Mouse (Mus musculus) bone marrow macrophage, adult 2 months (primary cell): ENCODE results near the gene Rab11fip3. TPM values are rescaled to one million over a fixed set of nuclear protein-coding genes. Genes with fewer than 3 reads are reported as not detected.
A peak's percentile ranks its signal among the peaks of the same experiment; 100 is the strongest.

ENCODE experiments used
- H3K27ac ChIP-seq: 2 replicates; pipeline ENCODE4 v1.5.1; 2012; ENCODE audit warnings: low read depth, low read length; ENCODE audit not compliant: insufficient read depth
- H3K4me1 ChIP-seq: 2 replicates; pipeline ENCODE4 v1.6.1; 2012; ENCODE audit warnings: low read length; ENCODE audit not compliant: control insufficient read depth, insufficient read depth
- H3K4me3 ChIP-seq: 2 replicates; pipeline ENCODE4 v1.5.1; 2012; ENCODE audit warnings: mild to moderate bottlenecking, low read length, moderate library complexity; ENCODE audit not compliant: insufficient read depth
- CTCF ChIP-seq: IDR thresholded peaks from 2 replicates; pipeline ENCODE4 v1.5.1; 2012; ENCODE audit warnings: low read depth, mild to moderate bottlenecking, low read length, moderate library complexity
- POLR2A ChIP-seq: IDR thresholded peaks from 2 replicates; pipeline ENCODE4 v1.6.1; 2012; ENCODE audit warnings: mild to moderate bottlenecking, low read depth, low read length, borderline replicate concordance
- polyA plus RNA-seq: library from polyadenylated mRNA; stranded (reverse); fragments of >200 nt; gene quantifications from 2 replicates; pipeline ENCODE4 v1.2.4, GENCODE M21; 2012; ENCODE audit not compliant: missing spikeins, insufficient read depth, insufficient read length

The Rab11fip3 gene
- polyA plus RNA-seq, 1 experiment, result 8.3 TPM

DNA sequence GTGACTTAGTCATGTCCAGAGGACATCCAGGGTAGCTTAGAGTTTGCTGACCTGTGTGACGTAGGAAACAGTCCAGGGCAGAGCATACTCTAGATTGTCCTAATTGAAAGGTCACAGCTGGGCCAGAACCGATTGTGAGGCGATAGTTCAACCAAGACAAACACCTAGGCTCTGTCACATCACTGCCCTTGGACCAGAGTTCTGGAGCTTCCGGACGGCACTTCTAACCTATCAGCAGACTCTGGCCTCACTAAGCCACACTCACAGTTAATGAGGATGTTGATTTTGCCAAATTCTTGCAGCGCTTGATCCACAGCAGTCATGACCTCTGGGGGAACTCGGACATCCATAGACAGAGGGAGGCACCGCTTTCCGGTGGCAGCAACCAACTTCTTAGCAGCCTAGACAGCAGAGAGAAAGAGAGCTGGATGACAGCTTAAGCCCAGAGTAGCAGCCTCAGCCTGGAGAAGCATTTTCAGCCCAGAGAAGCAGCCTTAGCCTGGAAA lies 17.8 kb upstream of the Rab11fip3 start:
- H3K4me3 ChIP-seq, result no peak overlapping the region

DNA sequence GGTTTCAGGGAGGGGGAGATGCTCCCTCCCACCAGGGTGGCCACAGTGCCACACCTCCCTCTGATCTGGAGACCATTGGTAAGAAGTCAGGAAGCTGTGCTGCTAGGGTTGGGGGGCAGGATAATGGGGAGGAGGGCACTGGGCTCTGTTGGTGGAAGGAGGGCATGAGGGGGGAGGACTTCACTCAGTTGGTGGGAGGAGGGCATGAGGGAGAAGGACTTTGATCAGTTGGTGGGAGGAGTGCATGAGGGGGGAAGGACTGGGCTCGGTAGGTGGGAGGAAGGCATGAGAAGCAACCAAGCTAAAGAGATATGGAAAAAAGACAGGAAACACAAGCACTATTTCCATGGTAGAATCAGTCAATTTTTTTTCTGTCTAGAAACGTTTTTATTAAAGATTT lies 11.5 kb upstream of the Rab11fip3 start:
- TF ChIP-seq POLR2A (no peak), CTCF (no peak)
- Histone ChIP-seq H3K4me3 (no peak overlapping the region), H3K27ac (no peak overlapping the region), H3K4me1 (no peaks in the 10 kb centered on the region)

More for the DNA sequence above, 17.8 kb upstream of the Rab11fip3 start:
- Histone ChIP-seq H3K4me1 (no peaks in the 10 kb centered on the region), H3K27ac (no peak overlapping the region)
- TF ChIP-seq POLR2A (no peak), CTCF (no peak)

DNA sequence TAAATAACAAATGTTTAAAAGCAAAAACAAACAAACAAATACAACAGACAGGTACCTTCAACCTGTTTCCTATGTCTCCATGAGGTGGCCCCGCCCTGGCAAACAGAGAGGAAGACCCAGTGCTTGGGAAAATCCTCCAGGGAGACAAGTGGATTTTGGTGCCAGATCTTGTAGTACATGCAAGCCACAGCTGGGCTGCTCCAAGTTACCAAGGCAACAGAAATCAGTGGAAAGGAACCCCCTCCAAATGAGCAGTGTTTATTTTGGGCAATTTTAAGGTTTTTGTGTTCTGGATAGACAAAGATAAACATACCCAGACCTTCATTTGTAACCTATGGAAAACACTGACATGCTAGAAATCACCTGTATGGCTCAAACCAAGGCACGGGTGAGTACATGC lies 9.5 kb upstream of the Rab11fip3 start:
- TF ChIP-seq POLR2A, result no peak
- TF ChIP-seq CTCF, result no peak
- H3K4me1 ChIP-seq, result no peaks in the 10 kb centered on the region
- no peak overlapping the region for H3K4me3 ChIP-seq
- H3K27ac ChIP-seq, result no peak overlapping the region

DNA sequence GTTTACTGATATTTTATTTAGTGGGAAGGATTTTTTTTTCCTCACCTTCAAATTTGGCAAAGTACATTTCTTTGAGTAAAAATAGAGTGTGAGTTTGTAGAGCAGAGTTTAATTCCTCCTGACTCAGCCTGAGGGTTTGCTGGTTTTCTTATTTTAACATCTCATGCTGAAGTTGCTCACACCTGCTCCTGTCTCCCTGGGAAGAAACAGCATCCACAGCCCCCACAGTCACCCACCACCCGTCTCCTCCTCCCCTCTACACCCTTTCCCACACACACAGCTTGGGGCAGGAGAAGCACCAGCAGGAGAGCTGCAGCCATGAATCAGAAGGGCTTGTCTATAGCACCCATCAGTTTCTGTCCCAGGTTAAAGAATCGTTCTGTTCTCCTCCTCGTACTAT lies 5.9 kb upstream of the Rab11fip3 start:
- no peaks in the 10 kb centered on the region for H3K4me1 ChIP-seq
- no peak overlapping the region for H3K4me3 ChIP-seq
- no peak for TF ChIP-seq POLR2A
- TF ChIP-seq CTCF, result no peak
- H3K27ac ChIP-seq, result no peak overlapping the region

DNA sequence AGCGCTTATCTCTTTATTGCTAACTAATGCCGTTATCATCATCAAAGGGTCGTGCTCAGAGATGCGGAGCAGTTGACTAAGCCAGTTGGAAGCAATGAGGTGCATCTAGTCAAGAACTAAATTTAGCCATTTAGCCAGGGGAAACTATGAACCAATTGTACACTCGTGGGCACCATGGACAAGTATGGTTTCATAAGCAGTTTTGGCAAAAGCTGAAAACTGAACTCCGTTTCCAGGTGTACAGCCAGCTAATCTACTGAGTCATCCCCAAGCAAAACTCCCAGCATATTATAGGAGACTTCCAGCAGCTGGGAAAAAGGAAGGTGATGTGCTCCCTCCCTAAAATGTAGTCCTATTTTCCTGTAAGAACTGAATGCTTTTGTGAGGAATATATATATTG lies 781 bp upstream of the Rab11fip3 start:
- peak overlapping the region; percentile 87; the same call in 1 of the 2 replicates for H3K4me3 ChIP-seq
- H3K27ac ChIP-seq, result no peak overlapping the region
- TF ChIP-seq POLR2A (no peak), CTCF (no peak)
- peaks cover 17% of the 10 kb centered on the region for H3K4me1 ChIP-seq

DNA sequence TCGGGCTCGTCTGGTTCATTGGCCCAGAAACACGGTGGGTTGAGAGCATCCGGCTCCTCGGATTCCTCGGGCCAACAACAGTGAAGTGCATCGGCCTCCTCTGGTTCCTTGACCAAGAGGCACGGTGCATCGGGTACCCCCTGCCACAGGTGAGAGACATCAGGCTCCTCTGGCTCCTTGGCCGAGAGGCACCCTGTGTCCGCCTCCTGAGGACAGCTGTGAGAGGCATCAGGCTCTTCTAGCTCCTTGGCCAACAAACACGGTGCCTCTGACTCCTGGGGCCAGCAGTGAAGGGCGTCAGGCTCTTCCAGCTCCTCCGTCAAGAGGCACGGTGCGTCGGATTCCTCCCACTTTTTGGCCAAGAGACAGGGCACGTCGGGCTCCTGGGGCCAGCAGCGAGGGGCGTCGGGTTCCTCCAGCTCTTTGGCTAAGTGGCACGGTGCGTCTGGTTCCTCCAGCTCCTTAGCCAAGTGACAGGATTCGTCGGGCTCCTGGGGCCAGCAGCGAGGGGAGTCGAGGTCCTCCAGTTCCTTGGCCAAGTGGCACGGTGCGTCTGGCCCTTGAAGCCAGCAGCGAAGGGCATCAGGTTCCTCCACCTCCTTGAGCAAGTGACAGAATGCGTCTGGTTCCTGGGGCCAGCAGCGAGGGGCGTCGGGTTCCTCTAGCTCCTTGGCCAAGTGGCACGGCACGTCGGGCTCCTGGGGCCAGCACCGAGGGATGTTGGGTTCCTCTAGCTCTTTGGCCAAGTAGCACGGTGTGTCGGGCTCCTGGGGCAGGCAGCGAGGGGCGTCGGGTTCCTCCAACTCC lies 1.1 kb downstream of the Rab11fip3 start:
- TF ChIP-seq CTCF, result no peak
- TF ChIP-seq POLR2A, result no peak
- Histone ChIP-seq H3K4me3 (peak overlapping the region; percentile 87), H3K27ac (no peak overlapping the region), H3K4me1 (peaks cover 17% of the 10 kb centered on the region)

DNA sequence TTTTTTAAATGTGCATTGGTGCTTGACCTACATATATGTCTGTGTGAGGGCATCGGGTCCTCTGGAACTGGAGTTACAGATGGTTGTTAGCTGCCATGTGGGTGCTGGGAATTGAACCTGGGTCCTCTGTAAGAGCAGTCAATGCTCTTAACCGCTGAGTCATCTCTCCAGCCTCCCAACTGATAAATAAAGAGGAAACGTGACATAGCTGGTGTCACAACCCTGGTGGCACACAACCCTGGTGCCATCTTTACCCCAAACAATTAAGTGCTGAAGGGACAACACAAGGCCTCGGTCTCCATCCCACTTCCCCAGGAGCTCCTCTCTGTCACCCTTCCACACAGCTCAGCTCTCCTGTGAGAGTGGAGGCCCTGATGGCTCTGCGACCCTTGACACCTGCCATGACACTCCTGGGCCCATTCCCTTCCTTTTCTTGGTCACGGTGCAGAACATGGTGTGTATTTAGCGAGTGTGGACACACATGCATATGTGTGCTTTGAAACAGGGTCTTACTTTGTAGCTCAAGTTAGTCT lies 2.8 kb downstream of the Rab11fip3 start:
- H3K4me3 ChIP-seq, result no peak overlapping the region
- peaks cover 17% of the 10 kb centered on the region for H3K4me1 ChIP-seq
- H3K27ac ChIP-seq, result no peak overlapping the region
- TF ChIP-seq CTCF (no peak), POLR2A (no peak)

DNA sequence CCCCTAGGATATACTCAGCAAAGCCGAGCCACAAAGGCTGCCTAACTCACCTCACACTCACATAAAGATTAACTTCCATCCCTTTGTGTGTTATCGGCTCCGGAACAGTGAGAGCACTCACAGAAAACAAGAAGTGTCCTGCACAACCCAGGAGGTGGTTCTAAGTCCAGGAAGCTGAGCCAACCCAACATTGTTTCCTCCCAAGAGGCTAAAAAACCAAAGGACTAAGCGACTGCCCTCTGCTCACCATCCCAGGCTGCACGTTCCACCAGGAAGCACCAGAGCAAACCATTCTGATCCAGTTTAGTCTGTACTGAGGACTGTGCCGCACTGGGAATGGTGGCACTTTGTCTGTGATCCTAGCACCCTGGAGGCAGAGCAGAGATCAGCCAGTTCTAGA lies 4.4 kb downstream of the Rab11fip3 start:
- Histone ChIP-seq H3K4me3 (no peak overlapping the region), H3K4me1 (peaks cover 15% of the 10 kb centered on the region), H3K27ac (no peak overlapping the region)
- TF ChIP-seq CTCF (no peak), POLR2A (no peak)

DNA sequence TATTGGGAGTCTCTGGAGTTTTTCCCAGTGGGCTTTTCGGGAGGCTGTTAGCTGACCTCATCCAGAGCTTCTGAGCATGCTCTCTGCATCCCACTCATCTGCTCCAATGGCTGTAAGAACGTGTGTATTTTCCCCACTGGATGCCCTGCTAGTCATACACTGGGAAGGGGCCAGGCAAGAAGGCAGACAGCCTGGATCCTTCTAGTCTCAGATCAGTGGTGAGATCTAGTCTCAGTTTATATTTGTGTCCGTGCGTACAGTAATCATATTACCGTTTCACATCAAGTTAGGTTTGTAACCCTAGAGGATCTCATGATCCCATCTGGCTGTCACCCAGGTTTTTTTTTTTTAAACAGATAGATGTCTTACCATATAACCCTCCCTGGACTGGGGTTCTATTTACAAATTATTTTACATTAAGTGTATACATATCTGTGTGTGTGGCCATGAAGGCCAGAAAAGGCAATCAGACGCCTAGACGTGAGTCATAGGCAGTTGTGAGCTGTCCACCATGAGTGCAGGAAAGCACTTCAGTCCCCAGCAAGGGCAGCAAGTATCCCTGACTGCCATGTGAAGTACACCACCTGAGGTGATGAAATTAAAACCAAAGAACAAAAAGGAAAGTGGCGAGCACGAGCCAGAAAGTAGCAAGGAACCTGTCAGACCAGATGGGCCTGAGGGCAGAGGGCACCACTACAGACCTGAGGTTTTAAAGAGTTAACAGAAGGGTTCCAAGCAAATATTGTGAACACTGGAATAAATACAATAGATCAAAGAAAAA lies 11.4 kb downstream of the Rab11fip3 start:
- H3K4me3 ChIP-seq, result no peak overlapping the region
- no peak for TF ChIP-seq CTCF
- TF ChIP-seq POLR2A, result no peak
- H3K27ac ChIP-seq, result no peak overlapping the region
- no peaks in the 10 kb centered on the region for H3K4me1 ChIP-seq
